Mouse (Mus musculus) olfactory bulb, adult 2 months (tissue): ENCODE measurements around the gene Rasa2. TPM values are rescaled to one million over a fixed set of nuclear protein-coding genes. Genes with fewer than 3 reads are reported as not detected.

Experiments used
- H3K27ac ChIP-seq: fragments of 200-500 bp; 2 replicates; pipeline ENCODE4 v1.5.1; 2012; ENCODE audit warnings: low read depth, low read length; ENCODE audit not compliant: insufficient read depth
- H3K4me1 ChIP-seq: fragments of 200-500 bp; 2 replicates; pipeline ENCODE4 v1.6.1; 2012; ENCODE audit warnings: low read length; ENCODE audit not compliant: control insufficient read depth, insufficient read depth
- H3K4me3 ChIP-seq: fragments of 200-500 bp; 2 replicates; pipeline ENCODE4 v1.5.1; 2012; ENCODE audit warnings: mild to moderate bottlenecking, low read depth, low read length, moderate library complexity; ENCODE audit not compliant: insufficient read depth
- CTCF ChIP-seq: fragments of 200-500 bp; IDR thresholded peaks from 2 replicates; pipeline ENCODE4 v1.5.1; 2012; ENCODE audit warnings: low read depth, mild to moderate bottlenecking, low read length, moderate library complexity; ENCODE audit not compliant: insufficient read depth
- POLR2A ChIP-seq: fragments of 200-500 bp; IDR thresholded peaks from 2 replicates; pipeline ENCODE4 v1.6.1; 2012; ENCODE audit warnings: mild to moderate bottlenecking, low read depth, low read length, moderate library complexity; ENCODE audit not compliant: insufficient read depth
- WGBS: fragments of 180-500 bp; shearing (Covaris S2); methylation state at CpG from one replicate; pipeline ENCODE4 v1.1.7; 2018; 5-methylcytosine and 5-hydroxymethylcytosine counted together
- polyA plus RNA-seq: library from polyadenylated mRNA; stranded (reverse); fragments of >200 nt; gene quantifications from 2 replicates; pipeline ENCODE4 v1.2.4, GENCODE M21; 2012; ENCODE audit warnings: low replicate concordance; ENCODE audit not compliant: missing spikeins, insufficient read depth, insufficient read length

Rasa2 gene
- polyA plus RNA-seq, 1 experiment: not detected

DNA sequence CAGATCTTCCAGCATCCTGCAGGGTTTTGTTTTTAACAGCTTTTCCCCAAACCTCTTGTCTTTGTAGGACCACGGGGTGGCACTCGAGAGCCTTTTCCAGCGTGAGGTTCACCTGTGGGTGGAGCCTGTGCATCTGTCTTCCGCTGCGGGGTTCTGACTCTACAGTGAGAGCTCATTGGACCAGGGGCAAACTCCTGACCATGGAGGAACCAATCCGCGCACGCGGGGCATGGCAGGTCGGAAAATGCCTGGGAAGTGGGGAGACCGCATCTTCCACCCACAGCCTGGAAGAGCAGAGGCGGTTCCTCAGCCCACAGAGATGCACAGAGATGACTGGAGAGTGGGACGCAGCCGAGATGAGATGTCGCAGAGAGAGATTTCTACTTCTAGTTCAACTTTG, 38.5 kb upstream of the Rasa2 start:
- Histone ChIP-seq H3K4me1 (0 out of 2 replicates have a peak, but pooled peaks cover under 1% of the 10 kb centered on the region), H3K27ac (peak overlapping the region; percentile 69), H3K4me3 (peak overlapping the region; percentile 39)
- WGBS: 0% methylated on average over 15 of the region's 15 CpGs
- TF ChIP-seq CTCF: peak; percentile 76
- peak; percentile 45; the same call in 1 of the 2 replicates for TF ChIP-seq POLR2A

- Histone ChIP-seq H3K4me3 (no peak overlapping the region), H3K27ac (peak overlapping the region; percentile 1; the same call in 1 of the 2 replicates), H3K4me1 (no peaks in the 10 kb centered on the region)
- 24% methylated on average over 5 of the region's 5 CpGs for WGBS
- TF ChIP-seq CTCF (peak; percentile 59), POLR2A (no peak)
Measured at GRCm38 (mm10) chr9:96668628-96669027, 37.2 kb upstream of the Rasa2 start.

GRCm38 (mm10) chr9:96660510-96661244, 29.3 kb upstream of the Rasa2 start:
- Histone ChIP-seq H3K4me3 (no peak overlapping the region), H3K27ac (peak overlapping the region; percentile 36; the same call in 1 of the 2 replicates), H3K4me1 (peaks cover 4% of the 10 kb centered on the region; the same call in 1 of the 2 replicates)
- TF ChIP-seq CTCF: no peak
- no peak for TF ChIP-seq POLR2A
- WGBS: 59% methylated on average over 10 of the region's 10 CpGs

DNA sequence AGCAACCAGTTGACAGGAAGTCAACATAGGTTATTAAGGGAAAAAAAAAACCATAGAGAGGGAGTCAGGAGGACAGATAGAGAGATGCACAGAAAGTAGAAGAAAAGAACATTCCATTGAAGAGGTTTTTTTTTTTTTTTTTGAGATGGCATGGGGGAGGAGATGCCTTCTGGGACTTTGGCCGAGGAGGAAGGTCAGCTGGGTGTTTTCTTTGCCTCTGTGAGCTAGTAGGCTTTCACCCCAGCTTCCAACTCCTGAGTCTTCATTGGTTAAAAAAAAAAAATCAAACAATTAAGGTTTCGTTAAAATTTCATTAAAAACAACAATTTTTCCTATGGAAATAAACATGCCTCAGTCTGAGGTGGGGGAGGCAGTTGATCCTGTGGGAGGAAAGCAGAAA, 28.4 kb upstream of the Rasa2 start:
- no peak for TF ChIP-seq CTCF
- TF ChIP-seq POLR2A: no peak
- H3K4me3 ChIP-seq: no peak overlapping the region
- peaks cover 4% of the 10 kb centered on the region; the same call in 1 of the 2 replicates for H3K4me1 ChIP-seq
- WGBS: 57% methylated on average over 2 of the region's 2 CpGs
- H3K27ac ChIP-seq: 0 out of 2 replicates have a peak overlapping the region, but pooled peaks have one; percentile 10

- Histone ChIP-seq H3K4me3 (no peak overlapping the region), H3K4me1 (peaks cover 17% of the 10 kb centered on the region), H3K27ac (no peak overlapping the region)
- WGBS: 53% methylated on average over 4 of the region's 4 CpGs
- TF ChIP-seq CTCF (no peak), POLR2A (no peak)
Measured at GRCm38 (mm10) chr9:96653538-96653937, 22.1 kb upstream of the Rasa2 start.

- TF ChIP-seq CTCF: no peak
- no peak for TF ChIP-seq POLR2A
- Histone ChIP-seq H3K4me3 (no peak overlapping the region), H3K27ac (no peak overlapping the region), H3K4me1 (peaks cover 17% of the 10 kb centered on the region)
- WGBS: 54% methylated on average over 6 of the region's 6 CpGs
Measured at GRCm38 (mm10) chr9:96652763-96653162, 21.3 kb upstream of the Rasa2 start.

GRCm38 (mm10) chr9:96650807-96651206, 19.4 kb upstream of the Rasa2 start:
- H3K4me1 ChIP-seq: peaks cover 17% of the 10 kb centered on the region
- WGBS: 79% methylated on average over 7 of the region's 7 CpGs
- peak overlapping the region; percentile 68 for H3K27ac ChIP-seq
- H3K4me3 ChIP-seq: no peak overlapping the region
- no peak for TF ChIP-seq POLR2A
- TF ChIP-seq CTCF: no peak

GRCm38 (mm10) chr9:96649924-96650323, 18.5 kb upstream of the Rasa2 start:
- TF ChIP-seq CTCF (no peak), POLR2A (no peak)
- Histone ChIP-seq H3K4me1 (peaks cover 17% of the 10 kb centered on the region), H3K4me3 (peak overlapping the region; percentile 11; the same call in 1 of the 2 replicates), H3K27ac (peak overlapping the region; percentile 89)
- WGBS: 33% methylated on average over 9 of the region's 9 CpGs

GRCm38 (mm10) chr9:96649362-96649761, 17.9 kb upstream of the Rasa2 start:
- Histone ChIP-seq H3K4me1 (peaks cover 17% of the 10 kb centered on the region), H3K4me3 (no peak overlapping the region), H3K27ac (peak overlapping the region; percentile 81)
- TF ChIP-seq CTCF (no peak), POLR2A (no peak)
- 33% methylated on average over 4 of the region's 4 CpGs for WGBS
